Comparison of ENCODE assay signal across 8 mouse cellular contexts in the genomic region with DNA sequence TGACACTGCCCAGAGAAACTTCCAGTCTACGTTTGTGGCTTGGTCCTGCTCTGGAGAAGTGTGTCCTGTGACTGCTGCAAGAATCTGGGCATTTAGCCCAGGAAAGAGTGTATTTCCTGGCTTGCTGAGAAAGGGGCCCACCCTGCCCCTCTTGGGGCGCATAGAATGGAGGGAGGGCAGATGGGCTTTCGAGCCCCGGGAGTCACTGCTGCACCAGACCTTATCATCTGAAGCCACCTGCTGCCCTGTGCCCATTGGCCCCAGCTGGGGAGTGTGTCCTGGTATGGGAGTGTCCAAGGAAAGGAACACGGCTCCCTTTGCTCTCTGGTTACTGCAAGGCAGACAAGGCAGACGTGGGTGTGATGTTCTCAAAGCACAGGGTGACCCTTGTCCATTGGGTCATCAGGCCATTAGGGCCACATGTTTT. TPM values are rescaled to one million over a fixed set of nuclear protein-coding genes. Genes with fewer than 3 reads are reported as not detected.
DNase-seq lines count a peak whose midpoint lies in the region; ATAC-seq and TF ChIP-seq lines count a peak whose summit lies in the region.
"Had no signal": no experiment of that assay in that cellular context is flagged by ENCODE, and none has a peak within 500 bp of the region (broad histone marks: within the 10 kb centered on the region; RNA-seq: fewer than 3 reads in every experiment).

No protein-coding gene starts in this region.

- ATAC-seq in embryonic facial prominence, embryonic 15.5 days (ENCODE audit: insufficient number of reproducible peaks, low FRiP score, low TSS enrichment, low read depth): no peak
- peak; percentile 93 for ATAC-seq in intestine, embryonic 16.5 days
- ATAC-seq in cerebellum, adult (ENCODE audit: insufficient number of reproducible peaks, low FRiP score, low TSS enrichment): no peak

- peak; percentile 61 for DNase-seq in adipocyte (ENCODE audit: low spot score)
- peak; percentile 62 for DNase-seq in lung, adult 2 months
- no peak for DNase-seq in left cerebral cortex, postnatal 36 days (ENCODE audit: low spot score in 2 of 2)
- DNase-seq in urinary bladder, postnatal 36 days (ENCODE audit: low spot score in 2 of 2): no peak

- no peak for TF ChIP-seq POLR2A in lung, adult 2 months (IDR thresholded peaks at IDR 0.05; ENCODE audit: borderline replicate concordance, extremely low read depth, low read depth, low read length)

- H3K4me3 ChIP-seq in embryonic facial prominence, embryonic 15.5 days (replicated peaks): no peak overlapping the region
- H3K4me3 ChIP-seq in intestine, embryonic 16.5 days (ENCODE audit: low read length): no peak overlapping the region
- no peak overlapping the region for H3K4me3 ChIP-seq in lung, adult 2 months (replicated peaks; ENCODE audit: extremely low read depth, low read depth, low read length)
- H3K4me3 ChIP-seq: neural tube, embryonic 12.5 days had no signal

- 35% methylated on average over 6 of the region's 6 CpGs for WGBS in embryonic facial prominence, embryonic 15.5 days
- WGBS in intestine, embryonic 16.5 days: 15% methylated on average over 6 of the region's 6 CpGs
- 10% methylated on average over 6 of the region's 6 CpGs for WGBS in lung, adult 2 months

- no peak for TF ChIP-seq CTCF in lung, adult 2 months (IDR thresholded peaks at IDR 0.05; ENCODE audit: insufficient read depth, low read length)

- H3K27me3 ChIP-seq in embryonic facial prominence, embryonic 15.5 days: no peaks in the 10 kb centered on the region
- no peaks in the 10 kb centered on the region for H3K27me3 ChIP-seq in intestine, embryonic 16.5 days (replicated peaks; ENCODE audit: control insufficient read depth, insufficient read depth, low read length)
- H3K27me3 ChIP-seq: neural tube, embryonic 12.5 days had no signal

- intact Hi-C loops in left cerebral cortex, postnatal 36 days (cut with DNase I): no loop called here

- no peaks in the 10 kb centered on the region for H3K9me3 ChIP-seq in embryonic facial prominence, embryonic 15.5 days (replicated peaks)
- H3K9me3 ChIP-seq in intestine, embryonic 16.5 days (ENCODE audit: control insufficient read depth, low read length): no peaks in the 10 kb centered on the region
- H3K9me3 ChIP-seq: neural tube, embryonic 12.5 days had no signal

- no peak overlapping the region for H3K9ac ChIP-seq in embryonic facial prominence, embryonic 15.5 days
- H3K9ac ChIP-seq in intestine, embryonic 16.5 days (ENCODE audit: low read depth, low read length): peak overlapping the region; percentile 57
- H3K9ac ChIP-seq: neural tube, embryonic 12.5 days had no signal

- no peaks in the 10 kb centered on the region; the same call in 1 of the 2 replicates for H3K36me3 ChIP-seq in embryonic facial prominence, embryonic 15.5 days
- H3K36me3 ChIP-seq in intestine, embryonic 16.5 days (ENCODE audit: control insufficient read depth, insufficient read depth, low read length): no peaks in the 10 kb centered on the region
- H3K36me3 ChIP-seq: neural tube, embryonic 12.5 days had no signal

- no peak overlapping the region for H3K4me2 ChIP-seq in embryonic facial prominence, embryonic 15.5 days (replicated peaks)
- H3K4me2 ChIP-seq in intestine, embryonic 16.5 days (ENCODE audit: low read depth, low read length): peak overlapping the region; percentile 24; the same call in 1 of the 2 replicates
- H3K4me2 ChIP-seq: neural tube, embryonic 12.5 days had no signal

- peak overlapping the region; percentile 6; the same call in 1 of the 2 replicates for H3K27ac ChIP-seq in embryonic facial prominence, embryonic 15.5 days (replicated peaks)
- peak overlapping the region; percentile 95 for H3K27ac ChIP-seq in intestine, embryonic 16.5 days (ENCODE audit: low read length)
- H3K27ac ChIP-seq: neural tube, embryonic 12.5 days had no signal

- peaks cover 55% of the 10 kb centered on the region for H3K4me1 ChIP-seq in embryonic facial prominence, embryonic 15.5 days
- H3K4me1 ChIP-seq in intestine, embryonic 16.5 days (ENCODE audit: control insufficient read depth, insufficient read depth, low read length): peaks cover 64% of the 10 kb centered on the region
- peaks cover 45% of the 10 kb centered on the region for H3K4me1 ChIP-seq in lung, adult 2 months (ENCODE audit: control insufficient read depth, insufficient read depth, low read length)

RNA-seq across cellular contexts. Expression of a gene that starts 19.5 kb away (rescaled TPM):
- 92.8 and 95.3 TPM in 2 replicates for polyA plus RNA-seq in embryonic facial prominence, embryonic 15.5 days (2015; fragmentation: Nextera tagmentation; extraction: Ambion mirVana)
- polyA plus RNA-seq in intestine, embryonic 16.5 days (2015; fragmentation: Nextera tagmentation; extraction: Ambion mirVana): 124 and 128 TPM in 2 replicates
- polyA plus RNA-seq in lung, adult 2 months (2012; rRNA removed): 25.8 and 27.6 TPM in 2 replicates
- total RNA-seq in left cerebral cortex, postnatal 36 days (2021): 10 to 100 TPM; 27.0 to 27.9 TPM

Comparison
In these comparisons a context has a peak if more than half of its experiments do, and no peak if none do; other contexts are left out.
1. DNase-seq: peak in adipocyte (single experiment) and lung, adult 2 months (single experiment); none in left cerebral cortex, postnatal 36 days (0 of 2) and urinary bladder, postnatal 36 days (0 of 2).